Mouse (Mus musculus) right cerebral cortex, postnatal 14 days (tissue): Measurements from ENCODE around the gene Bdkrb1.

ENCODE experiments used
- DNase-seq: peaks from one replicate; pipeline ENCODE4 v3.0.0; 2022

Gene Bdkrb1

DNA sequence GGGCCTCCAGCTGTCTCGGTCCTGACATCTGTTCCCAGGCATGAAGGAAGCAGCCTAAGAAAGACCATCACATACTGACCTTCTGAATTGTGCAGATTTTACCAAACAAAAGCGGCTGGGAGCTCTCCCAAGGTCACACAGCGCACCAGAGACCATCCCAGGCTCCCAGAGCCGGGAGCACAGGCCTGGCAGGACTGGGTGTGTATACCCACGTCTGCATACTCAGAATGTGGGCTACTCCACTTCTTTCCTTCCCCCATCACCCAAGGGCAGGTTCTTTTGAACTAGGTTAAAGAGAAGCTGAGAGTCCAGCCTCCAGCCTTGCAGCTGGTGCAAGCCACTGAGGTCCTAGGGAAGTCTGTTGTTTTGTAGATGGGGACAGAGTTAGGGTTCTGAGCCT, 3.8 kb upstream of the Bdkrb1 start:
- DNase-seq, result no peak

DNA sequence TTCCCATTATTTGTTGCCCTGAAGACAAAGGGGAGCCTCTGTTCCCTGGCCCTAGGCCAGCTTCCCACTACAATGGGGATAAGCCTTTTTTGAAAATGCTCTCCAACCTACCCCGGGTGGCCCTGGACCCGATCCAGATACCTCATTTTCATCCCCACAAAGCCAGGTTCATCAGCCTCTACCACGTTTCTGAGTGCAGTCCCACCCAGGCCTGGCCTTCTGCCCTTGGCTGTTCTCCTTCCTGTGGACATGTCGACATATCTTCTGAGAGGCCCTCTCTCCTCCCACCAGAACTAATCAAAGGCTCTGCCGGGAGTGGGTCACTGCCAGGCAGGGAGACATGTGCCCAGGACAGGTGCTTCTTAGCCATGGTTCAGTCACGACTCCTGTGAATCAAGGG, 1.3 kb upstream of the Bdkrb1 start:
- DNase-seq, result no peak

DNA sequence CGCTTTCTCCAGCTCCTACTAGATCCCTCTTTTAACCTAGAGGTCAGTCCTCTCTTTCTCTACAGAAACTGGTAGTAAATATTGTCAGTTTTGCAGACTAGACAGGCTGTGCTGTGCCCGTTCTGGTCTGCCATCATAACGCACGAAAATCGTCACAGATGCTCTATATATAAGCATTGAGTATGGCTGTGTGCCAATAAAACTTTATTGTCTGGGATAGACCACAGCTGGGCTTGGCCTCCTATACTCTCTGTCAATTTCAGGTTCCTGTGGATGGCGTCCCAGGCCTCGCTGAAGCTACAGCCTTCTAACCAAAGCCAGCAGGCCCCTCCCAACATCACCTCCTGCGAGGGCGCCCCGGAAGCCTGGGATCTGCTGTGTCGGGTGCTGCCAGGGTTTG, 1.0 kb downstream of the Bdkrb1 start:
- DNase-seq, result no peak

DNA sequence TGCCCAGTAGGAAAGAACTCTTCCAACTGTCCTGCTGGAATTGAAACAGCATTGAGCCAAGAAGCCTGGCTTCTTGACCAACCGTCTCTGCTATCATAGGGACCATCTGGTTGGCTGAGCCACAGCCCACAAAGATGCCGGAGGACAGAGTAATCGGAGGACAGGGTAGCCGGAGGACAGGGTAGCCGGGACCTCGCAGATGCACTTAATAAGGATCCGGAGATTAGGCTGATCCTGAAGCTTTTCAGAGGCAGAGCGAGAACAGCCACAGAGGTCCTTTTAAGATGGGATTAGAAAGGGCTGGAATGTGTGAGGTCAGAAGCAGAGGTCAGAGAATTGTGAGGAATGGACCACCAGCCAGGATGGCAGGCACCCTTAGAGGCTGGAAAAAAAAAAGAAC, 2.3 kb downstream of the Bdkrb1 start:
- no peak for DNase-seq

DNA sequence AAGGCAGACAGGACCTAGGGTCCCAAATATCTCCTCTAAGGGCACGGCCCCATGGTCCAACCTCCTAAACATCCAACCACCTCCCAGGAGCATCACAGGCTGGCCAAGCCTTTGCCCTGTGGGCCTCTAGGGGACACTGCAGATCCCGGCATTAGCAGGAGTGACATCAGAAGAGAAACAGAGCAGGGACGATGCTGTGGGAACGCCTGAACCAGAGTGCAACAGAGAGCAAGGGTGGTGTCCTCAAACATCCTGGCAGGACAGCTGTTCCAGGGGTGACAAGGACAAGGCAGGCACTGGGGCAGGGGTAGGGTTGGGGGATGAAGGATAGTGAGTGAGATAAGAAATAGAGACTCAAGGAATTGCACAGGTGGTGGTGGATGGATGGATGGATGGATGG, 4.0 kb downstream of the Bdkrb1 start:
- DNase-seq, result no peak

DNA sequence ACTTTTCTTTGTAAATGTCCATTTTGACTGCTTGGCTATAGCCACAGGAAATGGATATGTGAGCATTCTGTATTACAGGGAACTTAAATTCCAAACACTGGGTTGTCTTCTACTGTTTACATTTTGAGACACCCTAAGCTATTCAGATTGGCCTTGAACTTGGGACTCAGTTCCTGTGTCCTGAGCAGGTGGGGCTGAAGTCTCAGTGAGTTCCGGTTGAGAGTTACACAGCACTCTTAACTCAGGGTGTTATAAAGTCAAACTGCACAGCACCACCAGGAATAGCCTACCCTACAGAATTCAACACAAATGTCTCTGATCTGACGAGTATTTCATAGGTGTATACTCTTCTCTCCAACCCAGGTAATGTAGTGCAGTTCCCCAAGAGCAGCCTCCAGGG, 8.2 kb downstream of the Bdkrb1 start:
- DNase-seq, result no peak

DNA sequence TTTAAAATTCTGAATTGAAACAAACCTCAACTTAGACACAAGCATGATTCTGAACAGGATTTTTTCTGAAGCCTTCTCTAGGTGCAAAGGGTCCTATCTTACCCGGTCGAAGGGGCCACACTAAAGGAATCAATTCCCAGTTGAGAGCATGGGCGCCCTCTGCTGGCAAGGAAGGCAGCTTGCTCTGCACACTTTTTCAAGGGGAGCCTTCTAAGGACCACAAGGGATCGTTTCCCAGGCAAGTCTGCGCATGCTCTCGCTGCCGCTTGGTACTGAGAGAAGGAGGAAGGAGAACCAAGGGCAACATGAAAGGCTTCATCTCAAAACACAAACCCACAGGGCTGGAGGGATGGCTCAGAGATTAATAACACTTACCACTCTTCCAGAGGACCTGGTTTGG, 8.9 kb downstream of the Bdkrb1 start:
- peak; percentile 88 for DNase-seq

DNA sequence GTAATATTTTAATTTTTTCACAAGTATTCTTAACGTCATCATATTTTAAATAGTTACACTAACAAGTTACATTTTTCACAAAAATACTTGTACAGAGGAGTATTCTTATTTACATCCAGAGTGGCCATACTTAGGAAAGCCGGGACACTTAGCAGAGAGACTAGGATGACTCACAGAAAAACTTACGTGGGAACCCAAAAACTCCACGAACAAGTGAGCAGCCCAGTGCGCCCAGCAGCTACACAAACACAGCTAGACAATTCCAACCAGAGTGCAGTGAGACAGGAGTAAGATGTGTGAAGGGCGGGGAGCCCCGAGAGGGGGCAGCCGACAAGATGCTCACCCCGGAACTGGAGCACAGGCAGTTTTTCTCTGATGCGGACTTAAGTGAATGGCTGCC, 10.7 kb downstream of the Bdkrb1 start:
- DNase-seq, result no peak

DNA sequence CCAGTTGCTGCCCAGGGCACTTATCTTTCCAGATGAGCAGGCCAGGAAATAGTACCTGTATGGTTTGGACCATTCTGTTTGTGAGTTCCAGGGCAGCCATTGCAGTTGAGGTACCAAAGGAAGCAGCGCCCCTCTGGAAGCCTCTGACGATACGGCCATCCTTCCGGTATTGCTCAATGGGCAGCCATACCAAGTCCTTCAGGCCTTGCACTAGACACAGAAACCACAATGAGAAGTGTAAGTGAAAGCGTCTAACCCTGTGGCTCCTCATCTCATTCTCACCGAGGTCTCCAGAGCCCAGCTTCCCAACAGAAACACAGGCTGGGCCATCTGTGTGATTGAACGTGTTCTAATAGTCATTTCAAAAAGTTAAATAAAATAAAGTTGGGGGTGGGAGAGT, 19.2 kb downstream of the Bdkrb1 start:
- DNase-seq, result no peak

DNA sequence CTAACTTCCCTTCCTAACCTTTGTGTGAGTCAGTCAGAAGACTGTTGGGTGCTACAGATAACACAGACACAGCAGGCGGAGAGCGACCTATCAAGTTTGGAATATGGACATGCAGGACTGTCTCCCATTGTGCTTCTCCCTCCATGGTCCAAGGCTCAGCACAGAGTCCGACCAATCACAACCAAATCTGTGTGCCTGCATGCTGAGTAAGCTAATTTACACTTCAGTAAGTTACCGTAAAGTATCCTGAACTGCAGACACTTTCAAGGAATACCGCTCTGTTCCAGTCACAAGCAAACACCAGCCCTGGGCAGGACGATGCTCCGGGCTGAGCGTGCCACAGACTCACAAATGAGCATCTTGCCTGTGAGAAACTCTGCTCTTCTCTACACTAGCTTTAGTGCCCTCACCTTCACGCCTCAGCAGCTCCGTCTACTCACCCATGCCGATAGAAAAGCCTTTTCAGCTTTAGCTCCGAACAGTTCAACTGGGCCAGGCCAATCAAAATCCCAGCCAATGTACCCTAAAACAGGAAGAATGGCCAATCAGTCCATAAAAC, 20.2 kb downstream of the Bdkrb1 start:
- DNase-seq, result no peak

DNA sequence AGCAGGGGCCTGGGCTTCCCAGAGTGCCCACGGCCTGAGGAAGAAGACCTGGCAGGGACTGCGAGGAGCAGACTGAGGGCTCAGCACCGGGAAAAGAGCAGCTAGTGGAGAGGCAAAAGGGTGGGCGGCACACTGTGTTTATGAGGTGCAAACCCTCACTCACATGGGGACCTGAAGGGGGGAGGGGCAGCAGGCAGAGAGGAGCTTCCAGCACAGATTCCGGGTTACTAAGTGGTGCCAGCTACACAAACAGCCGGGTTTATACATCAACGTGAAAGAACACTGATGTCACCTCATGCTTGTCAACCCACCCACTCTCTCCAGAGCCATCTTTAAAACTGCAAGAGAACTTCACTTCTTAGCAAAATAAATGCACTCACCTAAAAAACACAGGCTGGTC, 22.9 kb downstream of the Bdkrb1 start:
- DNase-seq, result no peak

DNA sequence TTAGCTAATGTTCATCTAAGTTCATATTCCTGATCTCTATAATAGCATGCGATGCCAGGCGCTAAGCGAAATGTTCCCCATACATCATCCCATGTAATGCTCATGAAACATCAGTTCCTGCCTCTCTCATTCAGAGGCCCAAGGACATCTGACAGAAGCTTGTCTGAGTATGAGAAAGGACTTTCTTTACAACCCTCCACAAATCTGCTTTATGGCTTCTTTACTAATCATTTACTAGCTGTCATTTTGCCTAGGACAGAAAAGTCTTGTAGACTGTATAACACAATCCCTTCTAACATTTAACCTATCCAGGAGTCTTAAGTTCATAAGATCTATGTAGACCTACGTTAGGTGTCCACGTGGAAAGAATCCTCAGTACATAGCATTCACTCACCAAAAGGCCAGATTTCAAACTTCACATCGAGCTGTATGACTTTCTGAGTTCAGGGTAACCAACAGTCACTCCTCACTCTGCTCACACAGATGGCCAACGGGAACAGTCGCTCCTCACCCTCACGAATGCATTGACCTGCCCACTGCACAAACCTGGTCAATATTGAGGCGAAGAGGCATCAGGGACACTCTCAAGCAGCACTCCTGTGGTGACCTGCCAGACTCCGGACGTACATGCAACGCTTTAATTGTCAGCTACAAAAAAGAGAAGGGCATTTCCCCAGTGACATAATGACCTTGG, 31.6 kb downstream of the Bdkrb1 start:
- DNase-seq, result no peak

DNA sequence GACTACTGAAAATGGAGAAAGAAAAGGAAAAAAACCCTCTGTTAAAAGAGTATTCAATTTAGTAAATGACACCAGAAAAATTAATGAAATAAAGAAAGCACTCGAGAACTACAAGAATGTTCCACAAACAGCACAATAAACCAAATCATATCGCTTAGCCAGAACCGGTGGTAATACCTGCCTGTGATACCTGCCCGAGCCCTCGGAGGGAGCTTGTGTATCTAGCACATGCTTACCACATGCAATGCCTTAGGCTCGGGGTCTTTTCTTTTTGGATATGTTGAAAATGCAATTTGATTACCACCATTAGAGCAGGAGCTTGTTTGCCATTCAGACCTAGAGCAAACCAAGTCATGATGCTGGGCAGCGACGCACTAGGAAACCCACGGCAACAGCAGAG, 33.7 kb downstream of the Bdkrb1 start:
- DNase-seq, result no peak

DNA sequence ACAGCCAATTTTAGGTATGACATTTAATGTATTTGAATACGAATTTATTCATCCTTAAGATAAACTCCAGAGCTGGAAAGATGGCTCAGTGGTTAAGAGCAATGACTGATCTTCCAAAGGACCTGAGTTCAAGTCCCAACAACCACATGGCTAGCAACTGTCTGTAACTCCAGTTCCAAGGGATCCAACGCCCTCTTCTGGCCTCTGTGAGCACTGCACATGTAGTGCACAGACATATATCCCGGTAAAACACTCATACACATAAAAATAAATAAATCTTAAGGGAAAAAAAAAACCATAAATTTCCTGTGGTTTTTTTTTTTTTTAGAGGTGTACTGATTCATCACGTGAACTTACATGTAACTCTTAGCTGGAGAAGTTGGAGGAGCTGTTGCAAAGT, 34.7 kb downstream of the Bdkrb1 start:
- DNase-seq, result no peak

DNA sequence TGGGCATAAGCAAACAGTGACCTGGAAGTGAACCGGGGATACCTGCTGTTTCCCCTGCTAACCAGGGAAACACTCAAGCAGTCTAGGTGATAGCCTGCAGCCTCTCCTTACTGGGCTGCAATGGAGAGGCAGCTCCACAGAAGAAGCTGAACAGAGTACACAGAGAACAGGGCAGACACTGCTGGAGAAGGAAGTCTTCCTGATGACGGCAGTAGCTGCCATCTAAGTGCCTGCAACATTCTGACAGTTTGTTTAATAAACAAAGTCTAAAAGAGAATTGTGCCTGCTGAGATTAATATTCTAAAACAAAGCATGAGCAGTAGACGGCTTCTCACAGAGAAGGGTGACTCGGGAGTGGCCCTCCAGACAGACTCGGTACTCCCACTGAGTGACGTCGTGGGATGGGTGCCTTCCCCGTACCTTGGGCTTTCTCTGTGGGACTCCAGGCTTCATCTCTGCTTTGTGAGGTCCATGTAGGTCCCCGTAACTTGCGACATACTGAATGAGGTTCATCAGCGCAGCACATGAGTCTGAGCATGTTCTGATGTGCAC, 40.0 kb downstream of the Bdkrb1 start:
- no peak for DNase-seq
